Mouse (Mus musculus) yolk sac, embryonic 10.5 days (tissue): ENCODE data around the gene Idh3g.

Experiments used
- DNase-seq: peaks from one replicate; pipeline ENCODE4 v3.0.0-alpha.2; 2017; ENCODE audit warnings: low spot score

Gene Idh3g

GRCm38 (mm10) chrX:73786364-73787224, at the start of gene Idh3g, which contains the start of gene Ssr4:
Gene Idh3g, minus strand, starts transcription at chrX:73786897.
Gene Ssr4, plus strand, starts transcription at chrX:73787028.
- DNase-seq = peak; percentile 94

GRCm38 (mm10) chrX:73835731-73836130, 49.0 kb upstream of the Idh3g start:
- DNase-seq = no peak

GRCm38 (mm10) chrX:73824185-73825151, 37.8 kb upstream of the Idh3g start, which contains the start of gene Pdzd4:
Gene Pdzd4, minus strand, starts transcription at chrX:73824969.
- DNase-seq = peak; percentile 31

GRCm38 (mm10) chrX:73823747-73824146, 37.0 kb upstream of the Idh3g start:
- no peak for DNase-seq

GRCm38 (mm10) chrX:73816596-73817314, 30.1 kb upstream of the Idh3g start:
- DNase-seq = no peak

- DNase-seq = no peak
Observed at GRCm38 (mm10) chrX:73815072-73815471, 28.4 kb upstream of the Idh3g start.

GRCm38 (mm10) chrX:73805814-73806213, 19.1 kb upstream of the Idh3g start:
- no peak for DNase-seq

- peak; percentile 28 for DNase-seq
Observed at GRCm38 (mm10) chrX:73798502-73798901, 11.8 kb upstream of the Idh3g start.

GRCm38 (mm10) chrX:73797511-73797910, 10.8 kb upstream of the Idh3g start:
- DNase-seq = no peak

- DNase-seq = no peak
Observed at GRCm38 (mm10) chrX:73793505-73793904, 6.8 kb upstream of the Idh3g start.

GRCm38 (mm10) chrX:73793039-73793438, 6.3 kb upstream of the Idh3g start:
- DNase-seq = no peak

- DNase-seq = no peak
Observed at GRCm38 (mm10) chrX:73788501-73788900, 1.8 kb upstream of the Idh3g start.

GRCm38 (mm10) chrX:73787225-73787558, 495 bp upstream of the Idh3g start:
- DNase-seq = no peak

- no peak for DNase-seq
Observed at GRCm38 (mm10) chrX:73785666-73786065, 1.0 kb downstream of the Idh3g start.

- DNase-seq = no peak
Observed at GRCm38 (mm10) chrX:73782227-73782626, 4.5 kb downstream of the Idh3g start.

GRCm38 (mm10) chrX:73774802-73775483, 11.8 kb downstream of the Idh3g start:
- DNase-seq = no peak

GRCm38 (mm10) chrX:73774168-73774760, 12.4 kb downstream of the Idh3g start, which contains the start of gene Srpk3:
Gene Srpk3, plus strand, starts transcription at chrX:73774405.
- no peak for DNase-seq

- DNase-seq = no peak
Observed at GRCm38 (mm10) chrX:73767267-73767666, 19.4 kb downstream of the Idh3g start.

- DNase-seq = no peak
Observed at GRCm38 (mm10) chrX:73765311-73765710, 21.4 kb downstream of the Idh3g start.

GRCm38 (mm10) chrX:73758611-73759290, 27.9 kb downstream of the Idh3g start:
- no peak for DNase-seq
